Mouse (Mus musculus) spleen, adult 2 months (tissue): Measurements from ENCODE around the gene Ttc22. TPM values are rescaled to one million over a fixed set of nuclear protein-coding genes. Genes with fewer than 3 reads are reported as not detected.
A peak's percentile ranks its signal among the peaks of the same experiment; 100 is the strongest.

Source experiments
- DNase-seq, 2 experiments: peaks; one replicate each; pipeline versions ENCODE4 v3.0.0 to v3.0.0-alpha.2; 2012 to 2021; ENCODE audit warnings: low spot score in 2 of 2, low read depth in 1 of 2
- H3K27ac ChIP-seq: fragments of 200-500 bp; 2 replicates; pipeline ENCODE4 v1.5.1; 2012; ENCODE audit warnings: low read length, inconsistent platforms; ENCODE audit not compliant: insufficient read depth
- H3K27me3 ChIP-seq: fragments of 200-500 bp; 2 replicates; pipeline ENCODE4 v1.6.1; 2012; ENCODE audit warnings: mild to moderate bottlenecking, moderate library complexity, low read length, inconsistent platforms; ENCODE audit not compliant: control insufficient read depth, insufficient read depth
- H3K36me3 ChIP-seq: fragments of 200-500 bp; 2 replicates; pipeline ENCODE4 v1.6.1; 2012; ENCODE audit warnings: mild to moderate bottlenecking, low read length, inconsistent platforms; ENCODE audit not compliant: control insufficient read depth, insufficient read depth
- H3K4me1 ChIP-seq: fragments of 200-500 bp; 2 replicates; pipeline ENCODE4 v1.6.1; 2011; ENCODE audit warnings: inconsistent platforms; ENCODE audit not compliant: control insufficient read depth, insufficient read depth, insufficient read length
- H3K4me3 ChIP-seq: fragments of 200-500 bp; 2 replicates; pipeline ENCODE4 v1.5.1; 2011; ENCODE audit warnings: mild to moderate bottlenecking, inconsistent platforms; ENCODE audit not compliant: insufficient read depth, insufficient read length; ENCODE audit errors: extremely low read depth
- CTCF ChIP-seq: fragments of 200-500 bp; IDR thresholded peaks from 2 replicates; pipeline ENCODE4 v1.5.1; 2011; ENCODE audit warnings: mild to moderate bottlenecking, inconsistent platforms; ENCODE audit not compliant: insufficient read depth, insufficient read length, insufficient replicate concordance; ENCODE audit errors: extremely low read depth
- POLR2A ChIP-seq: fragments of 200-500 bp; IDR thresholded peaks from 2 replicates; pipeline ENCODE4 v1.6.1; 2011; ENCODE audit warnings: low read depth, low read length, inconsistent platforms
- WGBS: fragments of 180-500 bp; shearing (Covaris S2); methylation state at CpG from one replicate; pipeline ENCODE4 v1.1.7; 2018; 5-methylcytosine and 5-hydroxymethylcytosine counted together
- polyA plus RNA-seq: library from polyadenylated mRNA; depleted of rRNA; stranded (reverse); fragments of >200 nt; gene quantifications from 2 replicates; pipeline ENCODE4 v1.2.3, GENCODE M21; 2012

The Ttc22 gene
- polyA plus RNA-seq, 1 experiment = 0.06 TPM

GRCm38 (mm10) chr4:106624271-106624670 is 2.0 kb downstream of the Ttc22 start:
- no peaks in the 10 kb centered on the region; the same call in 1 of the 2 replicates for H3K4me1 ChIP-seq
- no peak for DNase-seq
- H3K27me3 ChIP-seq = 0 out of 2 replicates have a peak, but pooled peaks cover 3% of the 10 kb centered on the region
- WGBS = 88% methylated on average over 10 of the region's 10 CpGs
- TF ChIP-seq POLR2A (no peak), CTCF (no peak)
- no peak overlapping the region for H3K4me3 ChIP-seq
- H3K36me3 ChIP-seq = no peaks in the 10 kb centered on the region
- no peak overlapping the region for H3K27ac ChIP-seq

DNA sequence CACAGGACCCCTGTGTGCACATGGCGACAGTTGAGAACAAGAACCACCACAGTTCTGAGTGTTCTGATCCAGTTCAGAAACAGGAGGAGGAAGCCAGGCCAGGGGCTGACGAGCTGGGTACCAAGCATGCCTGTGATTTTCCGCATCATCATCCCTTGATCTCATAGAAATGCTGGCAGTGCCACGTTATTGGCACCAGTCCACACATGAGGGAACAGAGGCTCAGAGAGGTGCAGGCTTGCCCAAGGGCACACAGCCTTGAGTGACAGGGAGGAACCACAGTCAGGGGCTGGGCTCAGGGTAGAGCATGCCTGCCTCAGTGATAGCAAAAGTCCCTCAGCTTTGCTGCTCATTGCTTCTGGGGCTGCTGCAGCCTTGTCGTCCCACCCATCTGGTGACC is 5.6 kb downstream of the Ttc22 start:
- Histone ChIP-seq H3K4me3 (no peak overlapping the region), H3K27ac (no peak overlapping the region), H3K27me3 (no peaks in the 10 kb centered on the region), H3K36me3 (no peaks in the 10 kb centered on the region), H3K4me1 (no peaks in the 10 kb centered on the region; the same call in 1 of the 2 replicates)
- DNase-seq = no peak
- 79% methylated on average over 5 of the region's 5 CpGs for WGBS
- no peak for TF ChIP-seq POLR2A
- no peak for TF ChIP-seq CTCF

DNA sequence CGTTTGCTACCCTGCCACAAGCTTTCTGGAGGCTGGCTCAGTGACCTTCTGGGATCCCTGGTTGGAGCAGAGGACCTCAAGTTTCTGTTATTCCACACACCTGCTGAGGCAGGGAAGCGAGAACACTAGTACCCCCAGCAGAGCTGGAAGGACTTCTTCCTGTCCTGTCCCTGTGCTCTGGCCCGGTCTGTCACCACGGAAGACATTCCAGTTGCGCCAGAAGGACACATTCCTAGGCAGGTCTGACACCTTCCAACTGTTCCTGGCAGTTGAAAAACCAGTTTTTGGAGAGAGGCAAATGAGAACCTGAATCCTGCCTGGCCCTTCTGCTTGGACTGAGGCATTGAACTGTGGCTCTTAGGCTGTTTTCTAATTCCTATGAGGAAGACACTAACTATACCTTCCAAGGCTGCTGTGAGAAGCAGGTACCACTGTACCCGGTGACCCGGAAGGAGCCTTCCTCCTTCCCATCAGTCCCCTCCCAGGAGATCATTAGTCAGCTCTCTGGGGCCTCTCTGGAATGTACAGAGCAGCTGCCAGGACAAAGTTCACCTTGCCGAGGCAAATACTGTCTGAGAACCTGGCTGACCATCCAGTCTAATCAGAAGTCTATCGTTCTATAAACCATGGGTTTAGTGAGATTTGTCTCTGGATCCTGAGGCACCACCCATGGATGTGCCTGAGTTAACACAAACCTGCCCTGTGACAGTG is 6.6 kb downstream of the Ttc22 start:
- DNase-seq = no peak
- TF ChIP-seq CTCF (no peak), POLR2A (no peak)

DNA sequence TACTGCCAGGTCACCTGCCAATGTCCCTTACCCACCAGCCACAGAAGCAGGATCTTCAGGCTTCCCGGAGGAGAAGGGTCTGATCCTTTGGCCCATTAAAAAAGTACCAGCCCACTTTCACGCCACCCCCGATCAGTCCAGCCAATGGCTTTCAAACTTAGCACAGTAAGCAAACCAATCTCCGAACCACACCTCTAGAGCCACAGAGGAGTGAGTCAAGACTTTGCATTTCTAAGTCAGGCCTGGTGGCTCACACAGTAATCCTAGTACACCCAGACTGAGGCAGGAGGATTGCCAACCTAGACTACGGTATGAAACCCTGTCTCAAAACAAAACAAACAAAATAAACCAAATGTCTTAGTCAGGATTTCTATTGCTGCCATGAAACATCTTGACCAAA is 7.1 kb downstream of the Ttc22 start:
- Histone ChIP-seq H3K4me1 (no peaks in the 10 kb centered on the region), H3K27ac (no peak overlapping the region), H3K27me3 (no peaks in the 10 kb centered on the region), H3K36me3 (no peaks in the 10 kb centered on the region), H3K4me3 (no peak overlapping the region)
- DNase-seq = no peak
- WGBS = 73% methylated on average over 5 of the region's 5 CpGs
- no peak for TF ChIP-seq CTCF
- TF ChIP-seq POLR2A = no peak

More for the DNA sequence above, 6.6 kb downstream of the Ttc22 start:
- Histone ChIP-seq H3K36me3 (no peaks in the 10 kb centered on the region), H3K4me3 (no peak overlapping the region), H3K27me3 (no peaks in the 10 kb centered on the region), H3K4me1 (no peaks in the 10 kb centered on the region), H3K27ac (no peak overlapping the region)
- 52% methylated on average over 9 of the region's 9 CpGs for WGBS

DNA sequence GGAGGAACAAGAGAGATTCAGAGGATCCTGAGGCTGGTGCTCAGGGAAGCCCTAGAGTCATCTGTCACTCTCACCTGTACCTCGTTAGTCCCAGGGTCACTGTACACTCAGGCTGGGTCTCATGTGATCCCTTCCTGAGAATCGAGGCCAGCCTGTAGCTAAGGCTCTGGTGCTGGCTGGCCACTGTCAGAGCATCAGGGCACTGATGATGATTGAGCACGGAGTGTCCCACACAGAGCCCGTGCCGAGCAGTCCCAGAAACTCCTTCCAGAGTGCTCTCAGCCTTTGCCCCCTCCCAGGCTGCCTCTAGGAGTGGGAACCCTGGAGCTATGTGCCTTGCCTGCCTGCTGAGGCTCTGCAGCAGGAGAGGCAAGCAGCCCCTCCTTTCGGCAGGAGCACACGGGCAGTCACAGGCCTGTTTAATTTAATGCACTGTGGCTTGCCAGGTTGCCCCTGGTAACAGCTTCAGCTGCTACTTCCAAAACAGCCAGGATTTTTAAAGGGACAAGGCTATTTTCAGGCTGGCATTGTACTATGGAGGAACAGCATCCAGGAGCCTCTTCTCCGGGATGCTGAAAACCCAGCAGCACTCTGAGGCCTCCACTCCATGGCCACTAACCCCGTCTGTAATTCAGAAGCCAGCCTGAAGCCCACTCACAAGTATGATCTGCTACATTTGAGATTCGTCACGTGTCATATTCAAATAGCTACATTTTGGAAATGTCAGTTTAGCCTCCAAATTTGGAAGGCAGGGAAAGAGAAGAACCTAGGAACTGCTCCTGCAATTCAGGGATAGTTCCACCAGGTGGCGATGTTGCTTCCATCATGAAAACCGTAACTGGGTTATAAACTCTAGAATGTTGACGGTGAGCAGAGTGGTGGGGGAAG is 8.3 kb downstream of the Ttc22 start:
- H3K4me1 ChIP-seq = no peaks in the 10 kb centered on the region
- no peaks in the 10 kb centered on the region for H3K27me3 ChIP-seq
- no peak overlapping the region for H3K4me3 ChIP-seq
- TF ChIP-seq CTCF (peak; percentile 54; the same call in 1 of the 2 replicates), POLR2A (no peak)
- peak; percentile 23 to 34 for DNase-seq
- 38% methylated on average over 14 of the region's 14 CpGs for WGBS
- no peak overlapping the region for H3K27ac ChIP-seq
- no peaks in the 10 kb centered on the region for H3K36me3 ChIP-seq

DNA sequence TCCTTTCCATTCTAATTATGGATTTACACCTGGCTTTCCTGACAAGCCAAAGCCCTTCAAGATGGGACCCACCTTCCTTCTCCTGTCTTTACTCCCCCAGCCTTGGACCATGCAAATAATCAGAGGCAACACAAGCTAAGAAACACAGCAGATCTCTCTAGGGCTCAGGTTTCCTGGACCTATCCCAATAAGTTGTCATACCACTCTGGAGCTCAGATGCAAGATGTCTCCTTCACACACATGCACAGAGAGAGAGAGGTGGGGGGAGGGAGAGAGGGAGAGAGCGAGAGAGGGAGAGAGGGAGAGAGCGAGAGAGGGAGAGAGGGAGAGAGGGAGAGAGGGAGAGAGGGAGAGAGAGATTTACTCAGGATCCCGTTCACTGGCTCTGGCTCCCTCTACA is 10.1 kb downstream of the Ttc22 start:
- Histone ChIP-seq H3K27me3 (no peaks in the 10 kb centered on the region), H3K4me3 (no peak overlapping the region), H3K36me3 (no peaks in the 10 kb centered on the region), H3K4me1 (no peaks in the 10 kb centered on the region), H3K27ac (no peak overlapping the region)
- DNase-seq = no peak
- TF ChIP-seq CTCF (no peak), POLR2A (no peak)
- 40% methylated on average over 1 of the region's 3 CpGs for whole genome bisulfite sequencing
